Mouse (Mus musculus) ovary, postnatal 14 days (tissue): ENCODE measurements around the gene Ndn.
A peak's percentile ranks its signal among the peaks of the same experiment; 100 is the strongest.

Experiments
- DNase-seq: peaks from one replicate; pipeline ENCODE4 v3.0.0; 2022; ENCODE audit warnings: low spot score

Gene Ndn

GRCm38 (mm10) chr7:62346269-62346668, at the start of gene Ndn:
Gene Ndn, plus strand, starts transcription at chr7:62346569.
- DNase-seq = no peak

DNA sequence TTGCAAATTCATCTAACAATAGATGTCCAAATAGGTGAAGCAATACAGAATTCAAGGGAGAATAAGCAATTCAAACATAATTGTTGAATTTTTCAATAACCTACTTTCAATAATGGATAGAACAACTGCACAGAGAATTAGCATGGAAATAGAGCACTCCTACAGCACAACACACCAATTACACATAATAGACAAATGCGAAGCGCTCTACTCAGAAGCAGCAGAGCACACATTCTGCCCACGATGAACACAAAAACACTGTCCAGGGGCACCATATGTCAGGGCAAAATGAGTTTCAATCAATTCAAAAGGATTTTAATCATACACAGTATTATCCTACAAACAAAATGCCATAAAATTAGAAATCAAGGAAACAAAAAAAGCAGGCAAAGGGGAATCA, 43.9 kb upstream of the Ndn start:
- no peak for DNase-seq

- DNase-seq = no peak
These were observed 39.3 kb upstream of the Ndn start for GRCm38 (mm10) chr7:62306896-62307614.

DNA sequence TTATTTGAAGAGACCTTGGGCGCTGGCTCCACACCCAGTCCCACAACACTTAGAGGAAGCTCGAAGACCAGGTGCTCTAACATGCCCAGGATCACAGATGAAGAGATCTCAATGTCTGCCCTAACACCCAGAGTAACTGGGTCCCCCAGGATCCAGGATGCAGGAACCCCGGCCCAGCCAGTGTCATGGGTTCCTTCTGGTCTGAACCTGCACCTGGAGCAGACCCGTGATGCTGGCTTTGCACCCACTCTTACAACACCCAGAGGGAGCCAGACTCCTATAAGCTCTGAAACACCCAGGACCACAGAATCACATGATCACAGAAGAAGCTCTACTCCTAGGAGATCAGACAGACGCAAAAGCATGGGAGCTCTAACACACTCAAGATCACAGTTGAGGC, 29.6 kb upstream of the Ndn start:
- DNase-seq = no peak

GRCm38 (mm10) chr7:62345411-62345810, 958 bp upstream of the Ndn start:
- no peak for DNase-seq

- DNase-seq = peak; percentile 73
These were observed 1.9 kb downstream of the Ndn start for GRCm38 (mm10) chr7:62348106-62348803.

DNA sequence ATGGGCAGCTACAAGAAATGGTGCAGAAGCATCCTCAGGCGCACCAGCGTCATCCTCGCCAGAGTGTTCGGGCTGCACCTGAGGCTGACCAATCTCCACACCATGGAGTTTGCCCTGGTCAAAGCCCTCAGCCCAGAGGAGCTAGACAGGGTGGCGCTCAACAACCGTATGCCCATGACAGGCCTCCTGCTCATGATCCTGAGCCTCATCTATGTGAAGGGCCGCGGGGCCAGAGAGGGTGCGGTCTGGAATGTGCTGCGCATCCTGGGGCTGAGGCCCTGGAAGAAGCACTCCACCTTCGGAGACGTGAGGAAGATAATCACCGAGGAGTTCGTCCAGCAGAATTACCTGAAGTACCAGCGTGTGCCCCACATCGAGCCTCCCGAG, 2.4 kb downstream of the Ndn start:
- no peak for DNase-seq

DNA sequence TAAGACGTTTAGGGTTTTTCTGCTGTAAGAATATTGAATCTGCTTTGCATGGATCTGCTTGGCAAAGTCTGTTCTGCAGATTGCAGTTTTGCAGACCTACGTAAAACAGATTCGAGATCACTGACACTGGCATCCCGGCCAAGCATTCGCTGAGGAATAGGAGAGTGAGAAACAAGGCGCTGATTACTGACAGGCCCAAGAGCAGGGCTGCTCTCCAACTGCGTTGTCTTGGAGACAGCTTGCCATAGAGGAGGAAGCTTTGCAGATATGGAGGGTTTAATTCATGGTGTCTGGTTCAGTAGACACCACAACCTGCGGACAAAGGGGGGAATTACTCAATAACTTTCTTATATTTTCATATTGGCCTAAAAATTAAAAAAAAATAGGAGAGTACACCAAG, 4.9 kb downstream of the Ndn start:
- no peak for DNase-seq

- DNase-seq = no peak
These were observed 18.8 kb downstream of the Ndn start for GRCm38 (mm10) chr7:62365039-62365636.

DNA sequence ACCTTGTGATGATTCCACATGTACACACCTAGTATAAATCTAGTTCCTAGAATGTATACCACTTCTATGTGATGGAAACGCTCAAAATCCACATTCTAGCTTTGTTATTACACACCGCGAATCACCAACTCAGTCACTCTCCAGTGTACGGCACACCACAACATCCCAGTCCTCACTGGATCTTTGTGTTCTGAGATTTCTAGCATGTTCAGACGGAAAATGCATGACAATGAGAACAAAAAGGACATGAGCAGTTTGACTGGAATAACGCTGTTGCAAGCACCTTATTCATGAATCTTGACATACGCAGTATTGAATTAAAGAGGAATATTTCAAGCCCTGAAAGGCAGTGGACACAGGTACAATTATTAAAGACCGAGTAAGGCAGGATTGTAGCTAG, 20.4 kb downstream of the Ndn start:
- DNase-seq = no peak

GRCm38 (mm10) chr7:62375658-62376057, 29.3 kb downstream of the Ndn start:
- no peak for DNase-seq

- no peak for DNase-seq
These were observed 30.3 kb downstream of the Ndn start, which contains the start of gene Magel2 for GRCm38 (mm10) chr7:62376510-62377304. Gene Magel2, plus strand, starts transcription at chr7:62377010.

GRCm38 (mm10) chr7:62377313-62377712, 30.9 kb downstream of the Ndn start:
- no peak for DNase-seq

DNA sequence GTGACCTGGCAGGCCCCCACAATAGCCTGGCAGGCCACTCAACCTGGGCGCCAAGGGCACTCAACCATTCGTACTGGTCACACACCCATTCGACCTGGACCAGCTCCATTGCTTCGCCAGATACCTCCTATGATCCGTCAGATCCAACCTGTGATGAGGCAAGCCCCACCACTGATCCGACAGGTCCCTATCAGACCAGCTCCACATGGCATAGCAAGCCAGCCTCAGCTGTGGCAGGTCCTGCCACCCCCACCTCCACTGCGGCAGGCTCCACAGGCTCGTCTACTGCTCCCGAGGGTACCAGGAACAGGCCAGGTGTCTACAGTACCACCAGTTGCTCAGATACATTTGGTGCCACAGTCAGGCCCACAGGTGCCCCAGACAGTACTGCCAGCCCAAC, 32.2 kb downstream of the Ndn start:
- DNase-seq = no peak

GRCm38 (mm10) chr7:62382391-62382790, 36.0 kb downstream of the Ndn start:
- DNase-seq = no peak

- no peak for DNase-seq
These were observed 41.9 kb downstream of the Ndn start for GRCm38 (mm10) chr7:62388291-62388690.

DNA sequence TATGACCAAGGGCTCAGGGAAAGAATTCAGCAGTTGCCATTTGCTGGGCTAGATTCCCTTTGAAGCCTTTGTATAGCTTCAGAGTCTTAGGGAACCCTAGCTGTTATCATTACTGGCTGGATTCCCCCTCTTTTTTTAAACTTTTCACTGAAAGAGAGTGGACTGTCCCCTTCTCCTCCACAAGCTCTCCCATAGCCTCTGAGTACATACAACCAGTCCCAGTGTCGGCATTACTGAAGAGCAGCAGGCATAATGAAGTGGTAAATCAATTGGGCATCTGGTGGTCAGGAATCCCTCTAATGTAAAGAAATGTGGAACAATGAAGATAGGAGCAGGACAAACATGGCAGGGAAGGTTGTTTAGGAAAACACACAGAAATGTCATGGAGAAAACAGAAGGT, 45.8 kb downstream of the Ndn start:
- DNase-seq = no peak
